Mouse (Mus musculus): ENCODE data around the gene Gsta3.

Gsta3 gene

DNA sequence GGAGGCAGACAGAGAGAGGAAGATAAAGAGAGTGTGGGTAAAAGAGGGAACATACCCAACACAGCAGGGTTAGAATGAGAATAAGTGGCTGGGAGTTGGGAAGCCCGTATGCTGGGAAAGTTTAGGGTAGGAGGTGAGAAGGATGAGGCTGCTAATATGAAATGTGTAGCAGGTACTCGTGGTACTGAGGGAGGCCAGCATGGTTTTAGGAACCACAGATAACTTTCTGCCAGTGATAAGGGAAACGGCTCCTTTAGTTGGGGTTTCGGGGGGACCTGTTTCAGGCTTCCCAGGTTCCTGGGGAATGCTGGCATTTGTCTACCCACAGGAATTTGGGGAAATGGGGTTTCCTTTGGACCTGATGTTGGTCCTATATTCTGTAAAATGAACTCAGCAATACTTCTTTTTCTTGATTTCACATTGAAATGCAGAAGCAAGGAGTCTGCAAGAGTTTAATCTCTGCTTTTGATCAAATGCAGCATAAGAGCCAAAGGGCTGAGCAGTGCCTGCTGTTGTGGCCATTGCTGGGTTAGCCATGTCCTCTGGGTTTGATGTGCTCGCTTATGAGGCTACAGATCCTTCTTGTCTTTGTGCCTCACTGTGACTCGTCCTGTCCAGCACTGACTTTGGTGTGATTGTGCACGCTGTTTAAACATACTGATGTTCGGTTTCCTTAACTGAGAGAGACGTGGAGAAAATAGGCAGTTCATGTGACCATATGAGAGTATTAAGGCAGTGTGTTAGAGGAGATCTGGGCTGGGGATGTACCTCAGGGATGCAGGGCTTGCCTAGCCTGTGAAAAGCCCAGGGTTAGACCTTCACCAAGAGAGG, 8.4 kb downstream of the Gsta3 start:
- no peak for TF ChIP-seq GATA4 (IDR thresholded peaks at IDR 0.05; ENCODE audit: insufficient replicate concordance, low read length)

DNA sequence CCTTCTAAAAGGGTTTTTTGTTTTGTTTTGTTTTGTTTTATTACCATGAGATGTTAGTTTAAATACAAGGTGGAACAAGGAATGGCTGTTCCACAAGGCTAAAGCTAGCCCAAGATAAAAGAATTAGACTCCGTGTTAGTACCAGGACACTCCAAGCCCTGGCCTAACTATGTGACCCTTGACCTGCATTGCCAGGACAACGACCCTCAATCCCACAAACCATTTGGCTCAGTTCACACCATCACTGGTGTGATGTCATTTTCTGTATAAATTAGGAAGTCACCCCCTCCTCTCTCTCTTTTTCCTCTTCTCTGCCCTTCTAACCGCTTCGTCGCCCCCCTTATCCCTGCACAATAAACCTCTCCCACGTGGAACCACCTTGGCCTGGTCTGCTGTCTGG, 11.3 kb downstream of the Gsta3 start:
- no peak for TF ChIP-seq GATA4 (IDR thresholded peaks at IDR 0.05; ENCODE audit: insufficient replicate concordance, low read length)

DNA sequence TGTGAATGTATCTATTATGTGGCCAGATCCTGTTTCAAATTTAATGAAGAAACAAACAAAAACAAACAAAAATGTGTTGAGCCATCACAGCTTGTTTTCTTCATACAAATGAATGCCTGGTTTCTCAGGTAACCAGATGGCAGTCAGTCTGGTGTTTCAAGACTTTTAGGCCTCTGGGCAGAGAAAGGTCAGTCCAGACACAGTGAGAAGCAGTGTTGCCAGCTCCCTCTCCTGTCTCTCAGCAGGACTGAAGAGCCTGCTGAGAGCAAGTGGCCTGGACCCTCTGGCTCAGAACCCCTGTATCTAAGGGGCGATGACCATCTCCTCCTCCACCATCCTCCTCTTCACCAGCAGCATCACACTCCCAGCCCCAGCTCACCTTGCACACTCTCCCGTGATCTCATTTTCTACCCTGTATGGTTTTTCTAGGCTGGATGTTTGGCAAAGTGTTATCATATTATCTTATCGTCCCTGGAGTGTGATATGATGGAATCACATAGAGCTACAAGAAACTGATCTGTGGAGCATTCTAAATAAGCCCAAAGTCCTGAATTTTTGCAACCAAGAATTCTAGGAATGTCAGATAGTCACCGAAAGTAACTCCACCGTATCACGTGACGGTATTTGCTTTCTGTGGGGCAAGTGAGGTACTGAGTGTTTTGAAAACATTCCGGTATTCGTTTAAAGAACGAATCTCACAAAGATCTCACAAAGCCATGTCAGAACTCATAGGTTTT, 12.3 kb downstream of the Gsta3 start:
- no peak for TF ChIP-seq GATA4 (IDR thresholded peaks at IDR 0.05; ENCODE audit: insufficient replicate concordance, low read length)

DNA sequence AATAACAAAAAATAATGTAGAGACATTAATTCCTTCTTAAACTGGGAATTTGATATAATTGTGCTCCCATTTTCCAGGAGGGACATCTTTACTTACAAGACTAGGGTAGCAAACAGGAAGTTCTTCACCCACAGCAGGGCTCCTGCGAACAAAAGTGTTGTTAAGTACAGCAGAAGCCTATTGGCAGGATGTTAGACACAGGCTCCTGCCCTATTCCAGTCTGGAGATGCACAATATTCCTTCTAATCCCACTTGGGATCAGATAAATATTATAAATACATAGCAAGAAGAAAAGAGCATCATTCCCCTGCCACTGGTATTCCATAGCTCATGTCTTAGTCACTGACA, 12.9 kb downstream of the Gsta3 start:
- no peak for TF ChIP-seq GATA4 (IDR thresholded peaks at IDR 0.05; ENCODE audit: insufficient replicate concordance, low read length)

DNA sequence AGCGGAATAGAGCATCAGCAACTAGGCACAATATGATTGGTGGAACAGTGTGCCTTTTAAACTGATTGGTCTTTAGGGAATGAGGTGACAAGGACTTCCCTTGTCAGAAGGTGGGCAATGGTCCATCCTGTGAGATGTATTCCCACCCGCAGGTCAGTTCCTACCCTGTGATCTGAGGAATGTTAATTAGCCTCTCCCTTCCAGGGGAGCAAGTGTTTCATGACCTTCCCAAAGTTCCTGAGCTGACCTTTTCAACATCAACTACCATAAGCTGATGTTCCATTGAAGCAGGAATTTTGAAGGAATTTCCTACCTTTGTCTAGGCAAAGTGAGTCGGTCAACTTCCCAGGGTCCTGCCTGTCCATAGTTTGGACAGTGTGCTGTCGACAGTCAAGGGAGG, 13.5 kb downstream of the Gsta3 start:
- no peak for TF ChIP-seq GATA4 (IDR thresholded peaks at IDR 0.05; ENCODE audit: insufficient replicate concordance, low read length)

DNA sequence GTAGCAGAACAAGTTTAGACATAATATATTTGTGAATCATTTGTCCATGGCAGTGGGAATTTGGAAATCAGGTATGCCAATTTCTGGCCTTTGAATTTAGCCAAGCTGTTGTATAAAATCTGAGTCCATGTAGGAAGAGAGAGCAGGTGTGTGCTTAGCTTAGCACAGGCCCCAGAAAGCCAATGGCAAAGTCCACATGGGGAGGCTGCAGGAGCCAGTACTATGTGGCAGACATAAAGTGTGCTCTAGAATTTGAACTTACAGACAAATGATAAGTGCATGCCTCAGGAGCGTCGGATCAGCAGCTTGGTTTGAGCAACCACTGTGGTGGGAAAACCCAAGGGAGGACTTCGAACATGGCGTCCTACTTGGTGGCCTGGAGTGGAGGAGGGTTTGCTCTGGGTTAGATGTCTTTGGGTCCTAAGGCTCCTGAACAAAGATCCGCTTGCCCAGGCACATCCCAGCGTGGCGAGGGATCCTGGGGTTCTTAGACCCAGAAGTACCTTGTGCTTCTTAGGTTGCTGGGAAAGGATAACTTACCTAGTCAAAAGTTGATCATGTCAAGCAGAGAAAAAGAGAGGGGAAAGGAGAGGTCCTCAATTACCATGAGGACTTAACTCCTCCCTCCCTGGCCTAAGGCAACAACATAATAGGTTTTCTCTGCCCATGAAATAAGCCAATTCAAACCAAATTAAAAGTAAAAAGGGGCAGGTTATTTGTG, 15.4 kb downstream of the Gsta3 start:
- no peak for TF ChIP-seq GATA4 (IDR thresholded peaks at IDR 0.05; ENCODE audit: insufficient replicate concordance, low read length)

DNA sequence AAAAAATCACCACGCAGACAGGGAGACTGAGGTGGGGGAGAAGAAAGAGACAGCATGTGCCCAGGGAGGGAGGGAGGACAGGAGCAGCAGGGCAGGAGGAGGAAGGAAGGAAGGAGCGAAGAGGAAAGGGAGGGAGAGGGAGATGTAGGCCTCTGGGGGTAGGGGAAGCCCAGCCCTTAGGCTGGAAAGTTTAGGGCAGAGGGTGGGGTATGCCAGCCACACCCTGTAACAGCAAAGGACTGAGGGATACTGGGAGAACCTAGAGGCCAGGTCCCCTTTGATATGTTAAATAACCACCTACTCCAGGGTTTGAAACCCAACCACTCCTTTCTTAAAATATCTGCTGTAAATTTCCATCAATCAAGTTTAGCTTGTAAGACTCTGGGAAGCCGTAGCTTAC, 16.0 kb downstream of the Gsta3 start:
- no peak for TF ChIP-seq GATA4 (IDR thresholded peaks at IDR 0.05; ENCODE audit: insufficient replicate concordance, low read length)

DNA sequence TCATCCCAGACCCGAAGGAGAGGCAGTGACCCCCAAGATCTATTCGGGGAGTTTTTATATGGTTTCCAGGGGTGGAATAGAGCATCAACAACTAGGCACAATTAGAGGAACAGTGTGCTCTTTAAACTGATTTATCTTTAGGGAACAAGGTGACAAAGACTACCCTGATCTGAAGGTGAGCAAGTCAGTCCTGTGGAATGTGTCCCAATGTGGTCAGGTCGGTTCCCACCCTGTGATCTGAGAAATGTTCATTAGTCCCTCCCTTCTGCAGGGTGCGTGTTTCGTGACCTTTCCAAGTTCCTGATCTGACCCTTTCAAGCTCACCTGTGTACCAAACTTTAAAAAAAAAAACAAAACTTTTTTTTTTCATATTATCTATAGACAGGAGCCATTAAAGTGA, 16.5 kb downstream of the Gsta3 start:
- no peak for TF ChIP-seq GATA4 (IDR thresholded peaks at IDR 0.05; ENCODE audit: insufficient replicate concordance, low read length)

DNA sequence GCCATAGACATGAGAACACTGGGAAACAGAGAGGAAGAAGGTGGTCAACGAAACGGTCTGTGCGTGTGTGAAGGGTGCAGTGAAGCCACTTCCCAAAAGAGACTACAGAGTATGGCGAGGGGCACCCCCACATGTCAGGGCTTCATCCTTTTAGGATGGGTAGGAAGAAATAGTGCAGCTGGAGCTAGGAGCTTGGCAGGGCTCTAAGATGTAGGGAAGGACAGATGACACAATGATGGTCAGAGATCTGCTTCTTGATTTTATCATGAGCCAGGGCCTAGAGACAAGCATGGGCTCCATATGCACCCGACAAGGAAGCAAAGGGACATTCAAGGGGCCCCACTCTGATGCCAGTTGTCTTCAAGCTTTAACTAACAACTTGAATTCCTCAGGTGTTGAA, 22.0 kb downstream of the Gsta3 start:
- TF ChIP-seq GATA4 (IDR thresholded peaks at IDR 0.05; ENCODE audit: insufficient replicate concordance, low read length), result no peak

DNA sequence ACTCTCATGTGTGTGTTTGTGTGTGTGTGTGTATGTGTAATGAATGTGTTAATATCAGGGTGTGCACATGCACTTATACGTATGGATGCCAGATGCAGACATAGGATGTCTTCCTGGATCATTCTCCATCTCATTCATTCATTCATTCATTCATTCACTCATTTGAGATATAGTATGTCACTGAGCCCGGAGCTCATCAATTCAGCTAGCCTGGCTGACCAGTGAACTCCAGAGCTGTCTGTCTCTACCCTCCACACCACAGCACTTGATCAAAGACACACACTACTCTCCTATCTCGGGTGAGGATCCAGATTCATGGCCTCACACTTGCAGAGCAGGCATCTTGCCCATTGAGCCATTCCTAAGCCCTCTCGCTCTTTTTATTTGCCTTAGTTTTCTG, 23.6 kb downstream of the Gsta3 start:
- TF ChIP-seq GATA4 (IDR thresholded peaks at IDR 0.05; ENCODE audit: insufficient replicate concordance, low read length), result no peak

DNA sequence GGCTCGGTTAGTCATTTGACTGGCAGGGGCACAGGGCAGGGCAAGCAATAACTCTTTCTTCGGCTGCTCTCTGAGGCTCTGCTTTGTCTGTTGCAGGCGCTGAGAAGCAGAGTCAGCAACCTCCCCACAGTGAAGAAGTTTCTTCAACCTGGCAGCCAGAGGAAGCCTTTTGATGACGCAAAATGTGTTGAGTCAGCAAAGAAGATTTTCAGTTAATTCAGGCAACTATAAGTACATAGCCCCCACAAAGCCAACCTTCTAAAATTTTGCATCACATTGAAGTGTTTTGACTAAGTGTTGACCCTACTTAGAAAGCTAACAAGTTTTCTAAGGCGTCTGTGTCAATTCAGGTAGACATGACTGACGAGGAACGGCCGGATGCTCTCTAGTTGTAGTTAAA, 24.4 kb downstream of the Gsta3 start:
- no peak for TF ChIP-seq GATA4 (IDR thresholded peaks at IDR 0.05; ENCODE audit: insufficient replicate concordance, low read length)

DNA sequence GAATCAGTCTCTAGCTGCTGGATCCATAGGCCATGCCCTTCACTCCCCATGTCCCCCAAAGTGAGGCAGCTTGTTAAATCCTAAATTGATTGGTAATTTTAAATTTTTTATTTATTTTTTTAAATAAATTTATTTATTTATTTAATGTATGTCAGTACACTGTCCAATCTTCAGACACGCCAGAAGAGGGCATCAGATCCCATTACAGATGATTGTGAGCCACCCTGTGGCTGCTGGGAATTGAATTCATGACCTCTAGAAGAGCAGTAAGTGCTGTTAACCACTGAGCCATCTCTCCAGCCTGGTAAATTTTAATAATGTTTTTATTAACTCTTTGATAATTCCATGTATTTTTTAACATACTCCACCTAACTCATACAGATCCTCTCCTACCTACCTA, 26.4 kb downstream of the Gsta3 start:
- no peak for TF ChIP-seq GATA4 (IDR thresholded peaks at IDR 0.05; ENCODE audit: insufficient replicate concordance, low read length)

DNA sequence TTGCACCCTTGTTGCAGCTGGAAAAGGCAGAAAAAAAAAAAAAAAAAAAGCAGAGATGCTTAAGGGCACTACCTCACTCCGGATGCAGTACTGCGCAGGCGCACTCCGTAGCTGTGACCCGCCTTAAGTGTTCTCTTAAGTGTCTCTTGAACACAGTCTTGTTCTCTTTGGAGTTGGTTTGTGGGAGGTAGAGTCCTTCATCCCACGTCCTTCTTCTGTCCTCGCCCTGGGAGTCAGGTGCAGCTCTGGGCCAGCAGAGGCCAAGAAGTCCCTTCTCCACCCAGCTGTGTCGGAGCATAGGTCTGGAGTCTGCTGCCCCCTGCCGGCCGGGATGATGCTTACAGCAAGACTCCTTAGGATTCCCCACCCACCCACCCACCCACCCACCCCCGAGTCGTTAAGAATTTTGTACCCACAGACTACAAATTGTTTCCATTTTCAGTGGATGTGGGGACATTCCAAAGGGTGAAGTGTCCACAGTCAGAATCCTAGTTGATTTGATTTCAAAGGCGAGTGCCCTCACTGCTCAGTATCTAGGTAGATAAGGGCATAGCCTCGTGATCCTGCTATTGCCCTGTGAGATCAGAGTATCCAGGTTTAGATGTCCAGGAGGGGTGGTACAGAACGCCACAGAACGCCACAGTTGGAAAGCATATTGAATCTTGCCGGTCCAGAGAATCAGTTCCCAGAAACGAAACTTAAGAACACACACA, 31.1 kb downstream of the Gsta3 start:
- TF ChIP-seq GATA4 (IDR thresholded peaks at IDR 0.05; ENCODE audit: insufficient replicate concordance, low read length), result no peak

DNA sequence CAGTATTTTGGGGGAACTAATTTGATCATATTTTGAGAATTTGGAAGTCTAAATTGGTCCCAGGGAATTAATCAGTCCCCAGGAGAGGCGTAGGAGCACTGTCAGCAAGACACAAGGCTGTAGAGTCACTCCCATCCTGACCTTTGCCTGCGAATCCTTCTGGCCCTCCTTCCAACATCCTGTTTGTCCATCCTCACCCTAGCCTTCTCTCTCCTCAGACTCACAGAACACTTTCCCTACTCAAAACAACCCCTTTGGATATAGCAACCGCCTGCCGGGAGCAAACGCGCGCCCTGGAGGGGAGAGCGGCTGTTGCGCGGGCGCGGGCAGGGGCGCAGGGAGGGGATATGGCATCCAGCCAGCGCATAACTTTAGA, 31.7 kb downstream of the Gsta3 start:
- no peak for TF ChIP-seq GATA4 (IDR thresholded peaks at IDR 0.05; ENCODE audit: insufficient replicate concordance, low read length)

DNA sequence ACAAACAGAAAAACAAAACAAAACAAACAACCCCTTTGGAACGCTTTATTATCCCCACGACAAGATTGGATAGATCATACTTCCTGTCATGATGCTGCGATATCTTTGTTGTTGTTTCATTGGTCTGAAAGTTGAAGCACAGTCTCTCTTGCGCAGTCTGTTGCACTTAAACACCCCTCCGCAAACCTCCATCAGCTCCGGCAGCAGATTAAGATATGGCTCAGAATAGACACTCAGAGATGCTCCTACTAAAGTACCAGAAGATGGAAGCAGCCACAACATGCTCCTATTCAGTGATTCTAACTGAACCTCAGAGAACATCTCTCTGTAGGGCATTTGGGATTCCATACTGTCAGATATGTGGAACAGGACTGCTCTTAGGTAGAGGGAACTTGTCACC, 32.7 kb downstream of the Gsta3 start:
- TF ChIP-seq GATA4 (IDR thresholded peaks at IDR 0.05; ENCODE audit: insufficient replicate concordance, low read length), result no peak

Data from liver, adult (tissue).